Mouse (Mus musculus) limb, embryonic 15.5 days (tissue): ENCODE data around the gene Plcl1. TPM values are rescaled to one million over a fixed set of nuclear protein-coding genes. Genes with fewer than 3 reads are reported as not detected.

Experiments used
- polyA plus RNA-seq: library from polyadenylated mRNA; unstranded; fragments of >200 nt; fragmentation: Nextera tagmentation; extraction: Ambion mirVana; gene quantifications from 2 replicates; pipeline ENCODE4 v1.2.1, GENCODE M21; 2015

Plcl1 gene
- polyA plus RNA-seq, 1 experiment from 2014 or later: 2.4 TPM

Other genes with a start within 250 kb of the Plcl1 start
- 28.0 and 31.8 TPM in 2 replicates for gene Rftn2, start 179.1 kb upstream of the Plcl1 start, polyA plus RNA-seq
- gene Mars2, start 168.7 kb upstream of the Plcl1 start, polyA plus RNA-seq: 2.5 and 3.1 TPM in 2 replicates
- gene Boll, start 42.5 kb upstream of the Plcl1 start, polyA plus RNA-seq: 0.15 and 2.0 TPM in 2 replicates